Mouse (Mus musculus) adrenal gland, adult 2 months (tissue): Measurements from ENCODE around the gene Sass6. TPM values are rescaled to one million over a fixed set of nuclear protein-coding genes. Genes with fewer than 3 reads are reported as not detected.
"Not testable (repeated sequence)": the region's sequence is repeated elsewhere in the genome, so short reads cannot be mapped to it uniquely, and the experiment has no call there.

Experiments
- DNase-seq: peaks from one replicate; pipeline ENCODE4 v3.0.0; 2021
- long read RNA-seq: library from polyadenylated mRNA; stranded (forward); transcript quantifications from one replicate; pipeline ENCODE4 v2.0.0, GENCODE M21; 2021
- polyA plus RNA-seq: library from polyadenylated mRNA; depleted of rRNA; stranded (reverse); fragments of >200 nt; gene quantifications from 2 replicates; pipeline ENCODE4 v1.2.3, GENCODE M21; 2012; rRNA removed
- total RNA-seq, 2 experiments: library from RNA; stranded (reverse); gene quantifications; 2 replicates each; pipeline ENCODE4 v1.2.3; 2021

Sass6 gene
- total RNA-seq (1 to 10 TPM; 1.9 to 3.5 TPM), polyA plus RNA-seq (0.21 and 0.38 TPM in 2 replicates)
- long read RNA-seq, partial matches to known transcripts = 0 of 1 reads
- long read RNA-seq, other reads (novel, unspliced or antisense) = 1 of 1 reads

- peak; percentile 98 for DNase-seq
Measured at GRCm38 (mm10) chr3:116594728-116595602, at the start of gene Sass6. Gene Sass6 (plus strand): TSS chr3:116594982.

- DNase-seq = no peak
Measured at GRCm38 (mm10) chr3:116547430-116547829, 47.4 kb upstream of the Sass6 start.

GRCm38 (mm10) chr3:116551362-116551761 is 43.4 kb upstream of the Sass6 start:
- no peak for DNase-seq

GRCm38 (mm10) chr3:116561315-116561714 is 33.5 kb upstream of the Sass6 start:
- DNase-seq = not testable (repeated sequence)

GRCm38 (mm10) chr3:116562408-116563094 is 32.2 kb upstream of the Sass6 start, which contains the start of gene Lrrc39:
Gene Lrrc39 (plus strand): TSS chr3:116562973.
- peak; percentile 54 for DNase-seq

- no peak for DNase-seq
Measured at GRCm38 (mm10) chr3:116563095-116563492, 31.7 kb upstream of the Sass6 start.

- no peak for DNase-seq
Measured at GRCm38 (mm10) chr3:116570628-116571027, 24.2 kb upstream of the Sass6 start.

GRCm38 (mm10) chr3:116577286-116577685 is 17.5 kb upstream of the Sass6 start:
- DNase-seq = peak; percentile 44

GRCm38 (mm10) chr3:116582201-116582600 is 12.6 kb upstream of the Sass6 start:
- no peak for DNase-seq

GRCm38 (mm10) chr3:116594076-116594727 is 580 bp upstream of the Sass6 start:
- no peak for DNase-seq

GRCm38 (mm10) chr3:116595603-116595991 is 815 bp downstream of the Sass6 start:
- no peak for DNase-seq

GRCm38 (mm10) chr3:116599705-116600104 is 4.9 kb downstream of the Sass6 start:
- DNase-seq = no peak

GRCm38 (mm10) chr3:116601005-116601404 is 6.2 kb downstream of the Sass6 start:
- DNase-seq = no peak

- no peak for DNase-seq
Measured at GRCm38 (mm10) chr3:116601781-116602180, 7.0 kb downstream of the Sass6 start.

- DNase-seq = no peak
Measured at GRCm38 (mm10) chr3:116604570-116604969, 9.8 kb downstream of the Sass6 start.

GRCm38 (mm10) chr3:116614295-116614892 is 19.6 kb downstream of the Sass6 start, which contains the start of gene Trmt13:
Gene Trmt13 (minus strand): TSS chr3:116614587.
- no peak for DNase-seq

GRCm38 (mm10) chr3:116615318-116616068 is 20.7 kb downstream of the Sass6 start:
- DNase-seq = no peak

GRCm38 (mm10) chr3:116618855-116619254 is 24.1 kb downstream of the Sass6 start:
- no peak for DNase-seq

GRCm38 (mm10) chr3:116620636-116621370 is 26.0 kb downstream of the Sass6 start:
- peak; percentile 15 for DNase-seq

- DNase-seq = no peak
Measured at GRCm38 (mm10) chr3:116622641-116623040, 27.9 kb downstream of the Sass6 start.
